Mouse (Mus musculus) cerebellum, adult 11 months (tissue): ENCODE data around the gene Fam98a.

ENCODE experiments used
- DNase-seq: peaks from one replicate; pipeline ENCODE4 v3.0.0; 2022

The Fam98a gene

GRCm38 (mm10) chr17:75551512-75552400 lies at the start of gene Fam98a:
Gene Fam98a (minus strand): TSS chr17:75551946.
- DNase-seq, result peak; percentile 98

GRCm38 (mm10) chr17:75598652-75599051 lies 46.9 kb upstream of the Fam98a start:
- no peak for DNase-seq

- DNase-seq, result no peak
These were observed 31.0 kb upstream of the Fam98a start for GRCm38 (mm10) chr17:75582738-75583137.

- DNase-seq, result no peak
These were observed 23.9 kb upstream of the Fam98a start for GRCm38 (mm10) chr17:75575608-75576007.

GRCm38 (mm10) chr17:75558041-75558440 lies 6.3 kb upstream of the Fam98a start:
- DNase-seq, result no peak

GRCm38 (mm10) chr17:75557031-75557430 lies 5.3 kb upstream of the Fam98a start:
- no peak for DNase-seq

GRCm38 (mm10) chr17:75550771-75551413 lies 854 bp downstream of the Fam98a start:
- peak; percentile 17 for DNase-seq

- DNase-seq, result no peak
These were observed 7.5 kb downstream of the Fam98a start for GRCm38 (mm10) chr17:75544262-75544661.

- no peak for DNase-seq
These were observed 8.3 kb downstream of the Fam98a start for GRCm38 (mm10) chr17:75543434-75543833.

GRCm38 (mm10) chr17:75539841-75540240 lies 11.9 kb downstream of the Fam98a start:
- no peak for DNase-seq

- DNase-seq, result no peak
These were observed 12.6 kb downstream of the Fam98a start for GRCm38 (mm10) chr17:75539130-75539529.

- no peak for DNase-seq
These were observed 13.3 kb downstream of the Fam98a start for GRCm38 (mm10) chr17:75538431-75538830.

- no peak for DNase-seq
These were observed 14.7 kb downstream of the Fam98a start for GRCm38 (mm10) chr17:75537050-75537445.

- no peak for DNase-seq
These were observed 15.2 kb downstream of the Fam98a start for GRCm38 (mm10) chr17:75536396-75537049.

GRCm38 (mm10) chr17:75535612-75536011 lies 16.1 kb downstream of the Fam98a start:
- no peak for DNase-seq

- no peak for DNase-seq
These were observed 17.3 kb downstream of the Fam98a start for GRCm38 (mm10) chr17:75534314-75535020.

- DNase-seq, result no peak
These were observed 19.2 kb downstream of the Fam98a start for GRCm38 (mm10) chr17:75532469-75532986.

GRCm38 (mm10) chr17:75529222-75529935 lies 22.4 kb downstream of the Fam98a start:
- no peak for DNase-seq

- no peak for DNase-seq
These were observed 25.3 kb downstream of the Fam98a start for GRCm38 (mm10) chr17:75526411-75526810.

- no peak for DNase-seq
These were observed 27.9 kb downstream of the Fam98a start for GRCm38 (mm10) chr17:75523812-75524211.

- no peak for DNase-seq
These were observed 29.2 kb downstream of the Fam98a start for GRCm38 (mm10) chr17:75522347-75523065.
